Mouse (Mus musculus): ENCODE measurements around the gene Fbxl17.

GRCm38 (mm10) chr17:63410101-63410500 is 89.7 kb downstream of the Fbxl17 start:
- no peak for TF ChIP-seq CTCF (IDR thresholded peaks at IDR 0.05; ENCODE audit: extremely low read depth, insufficient read length, insufficient replicate concordance, low read depth, low read length)
- no peak for TF ChIP-seq POLR2A (IDR thresholded peaks at IDR 0.05; ENCODE audit: low read depth, low read length)

Data from small intestine, adult 2 months (tissue).